Mouse (Mus musculus): ENCODE data around the gene 2410004P03Rik. TPM values are rescaled to one million over a fixed set of nuclear protein-coding genes. Genes with fewer than 3 reads are reported as not detected.

Gene 2410004P03Rik
- polyA plus RNA-seq, 1 experiment: 11.2 TPM

DNA sequence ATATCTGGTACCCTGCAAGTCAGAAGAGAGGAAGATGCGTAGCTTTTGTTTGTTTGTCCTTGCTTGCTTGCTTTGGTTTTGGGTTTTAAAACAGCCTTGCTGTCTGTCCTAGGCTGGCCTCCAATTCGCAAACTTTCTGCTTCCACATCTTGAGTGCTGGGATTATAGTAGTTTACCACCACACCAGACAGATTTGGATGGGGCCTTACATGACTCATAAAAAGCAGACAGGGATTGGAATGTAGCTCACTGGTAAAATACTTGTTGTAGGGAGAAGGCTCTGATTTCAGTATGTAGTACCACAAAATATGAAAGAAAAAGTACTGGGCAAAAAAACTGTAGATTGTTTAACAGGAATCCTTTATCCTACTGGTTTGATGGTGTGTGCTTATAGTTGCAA is 44.7 kb downstream of the 2410004P03Rik start:
- Histone ChIP-seq H3K4me3 (replicated peaks; ENCODE audit: extremely low read depth, low read depth, low read length) (no peak overlapping the region), H3K4me1 (ENCODE audit: control insufficient read depth, insufficient read depth, low read length) (no peaks in the 10 kb centered on the region)
- TF ChIP-seq CTCF (IDR thresholded peaks at IDR 0.05; ENCODE audit: insufficient read depth, low read length) (no peak), POLR2A (IDR thresholded peaks at IDR 0.05; ENCODE audit: borderline replicate concordance, extremely low read depth, low read depth, low read length) (no peak)
- no peak for DNase-seq
- 95% methylated on average over 2 of the region's 2 CpGs for WGBS

DNA sequence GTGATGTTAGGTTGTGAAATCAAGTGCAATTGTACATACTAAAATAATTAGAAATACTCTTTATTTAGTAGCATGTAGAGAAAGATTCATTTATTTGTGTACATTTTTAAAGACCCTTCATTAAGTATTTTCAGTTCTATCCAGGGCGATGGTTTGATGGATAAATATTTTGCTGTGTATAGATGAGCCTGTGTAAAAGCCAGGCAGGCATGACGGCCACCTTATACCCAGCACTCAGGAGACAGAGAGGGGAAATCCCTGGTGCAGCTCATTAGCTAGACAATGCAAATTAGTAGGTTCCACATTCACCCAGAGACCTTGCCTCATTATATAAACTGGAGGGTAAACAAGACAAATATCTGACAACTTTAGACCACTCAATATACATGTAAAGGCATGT is 48.2 kb downstream of the 2410004P03Rik start:
- TF ChIP-seq POLR2A (IDR thresholded peaks at IDR 0.05; ENCODE audit: borderline replicate concordance, extremely low read depth, low read depth, low read length) (no peak), CTCF (IDR thresholded peaks at IDR 0.05; ENCODE audit: insufficient read depth, low read length) (no peak)
- no peak overlapping the region for H3K4me3 ChIP-seq (replicated peaks; ENCODE audit: extremely low read depth, low read depth, low read length)
- 81% methylated on average over 2 of the region's 2 CpGs for WGBS
- no peak for DNase-seq
- H3K4me1 ChIP-seq (ENCODE audit: control insufficient read depth, insufficient read depth, low read length): no peaks in the 10 kb centered on the region

DNA sequence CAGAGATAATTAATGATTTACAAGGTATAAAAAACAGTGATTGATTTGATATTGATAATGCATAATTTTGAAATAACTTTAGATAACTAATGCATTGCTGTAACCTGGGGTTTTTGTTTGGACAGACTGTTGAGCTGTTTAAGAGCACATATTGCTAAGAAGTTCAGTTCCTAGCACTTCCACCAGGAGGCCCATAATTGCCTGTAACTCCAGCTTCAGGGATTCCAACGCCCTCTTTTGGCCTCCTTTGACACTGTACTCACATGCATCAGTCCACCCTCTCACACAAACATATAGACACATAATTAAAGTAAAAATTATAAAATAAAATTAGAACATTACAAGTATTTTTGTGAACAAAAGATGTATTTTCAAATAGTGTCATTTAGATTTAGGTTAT is 52.7 kb downstream of the 2410004P03Rik start:
- TF ChIP-seq POLR2A (IDR thresholded peaks at IDR 0.05; ENCODE audit: borderline replicate concordance, extremely low read depth, low read depth, low read length) (no peak), CTCF (IDR thresholded peaks at IDR 0.05; ENCODE audit: insufficient read depth, low read length) (0 out of 2 replicates have a peak, but pooled peaks have one; percentile 8)
- WGBS: 50% methylated on average over 1 of the region's 1 CpGs
- Histone ChIP-seq H3K4me1 (ENCODE audit: control insufficient read depth, insufficient read depth, low read length) (no peaks in the 10 kb centered on the region), H3K4me3 (replicated peaks; ENCODE audit: extremely low read depth, low read depth, low read length) (no peak overlapping the region)
- DNase-seq: no peak

Other genes with a start within 250 kb of the 2410004P03Rik start
- 0.64 and 1.2 TPM in 2 replicates for gene Greb1, start 210.8 kb downstream of the 2410004P03Rik start, polyA plus RNA-seq (2012; rRNA removed)
- gene E2f6, start 200.8 kb downstream of the 2410004P03Rik start, polyA plus RNA-seq (2012; rRNA removed): 13.6 and 15.1 TPM in 2 replicates
- gene Rock2, start 116.8 kb downstream of the 2410004P03Rik start, polyA plus RNA-seq (2012; rRNA removed): 6.5 and 11.4 TPM in 2 replicates
- 73.8 and 81.2 TPM in 2 replicates for gene Pqlc3, start 11.3 kb downstream of the 2410004P03Rik start, polyA plus RNA-seq (2012; rRNA removed)
- gene Kcnf1, start 165.2 kb upstream of the 2410004P03Rik start, polyA plus RNA-seq (2012; rRNA removed): 0.85 and 1.0 TPM in 2 replicates

Measured in lung, adult 2 months (tissue).